Mouse (Mus musculus) CH12.LX (cell line): ENCODE measurements around the gene Kpna2. TPM values are rescaled to one million over a fixed set of nuclear protein-coding genes. Genes with fewer than 3 reads are reported as not detected.
A peak's percentile ranks its signal among the peaks of the same experiment; 100 is the strongest.
"Not testable (repeated sequence)": the region's sequence is repeated elsewhere in the genome, so short reads cannot be mapped to it uniquely, and the experiment has no call there.

ENCODE experiments used
- DNase-seq: peaks from one replicate; pipeline ENCODE4 v3.0.0-alpha.2; 2013; ENCODE audit errors: extremely low read depth
- H3K27ac ChIP-seq: 2 replicates; pipeline ENCODE4 v1.5.1; 2012; ENCODE audit warnings: low read depth, mild to moderate bottlenecking, control low read depth, moderate library complexity; ENCODE audit not compliant: insufficient read depth
- H3K27me3 ChIP-seq: replicated peaks from 2 replicates; pipeline ENCODE3; 2012; ENCODE audit warnings: inconsistent platforms
- H3K36me3 ChIP-seq, 2 experiments: replicated peaks in 1 of 2; 2 replicates each; pipeline versions ENCODE3 to v1.6.1; 2012; ENCODE audit warnings: inconsistent platforms in 1 of 2, low read length in 1 of 2, mild to moderate bottlenecking in 1 of 2, mixed read lengths in 1 of 2, moderate library complexity in 1 of 2; ENCODE audit not compliant: control insufficient read depth in 1 of 2, insufficient read depth in 1 of 2
- H3K4me1 ChIP-seq, 2 experiments: 2 replicates each; pipeline ENCODE4 v1.6.1; 2012; ENCODE audit warnings: inconsistent platforms in 1 of 2, moderate library complexity in 1 of 2; ENCODE audit not compliant: insufficient read depth in 2 of 2, control insufficient read depth in 1 of 2
- H3K4me2 ChIP-seq: 2 replicates; pipeline ENCODE4 v1.6.1; 2012; ENCODE audit warnings: low read depth, mild to moderate bottlenecking, control low read depth; ENCODE audit not compliant: poor library complexity, insufficient read depth, severe bottlenecking
- H3K4me3 ChIP-seq, 3 experiments: fragments of 150-350 bp in 1 of 3; sonication (generic) in 1 of 3; replicated peaks in 1 of 3; 2 replicates each; pipeline versions ENCODE3 to v1.5.1; 2011 to 2012; ENCODE audit warnings: low read depth in 2 of 3, low read length in 2 of 3, mild to moderate bottlenecking in 2 of 3, moderate library complexity in 2 of 3, control low read depth in 1 of 3, improper control_type of control experiment in 1 of 3, inconsistent platforms in 1 of 3, mixed read lengths in 1 of 3; ENCODE audit not compliant: poor library complexity in 1 of 3
- H3K79me2 ChIP-seq: replicated peaks from 2 replicates; pipeline ENCODE4 v1.6.1; 2012; ENCODE audit warnings: mild to moderate bottlenecking, moderate library complexity; ENCODE audit not compliant: control insufficient read depth, poor library complexity, insufficient read depth, severe bottlenecking; ENCODE audit errors: extremely low read depth
- H3K9ac ChIP-seq: 2 replicates; pipeline ENCODE4 v1.6.1; 2012; ENCODE audit warnings: low read depth, mild to moderate bottlenecking, control low read depth, moderate library complexity; ENCODE audit not compliant: insufficient read depth
- H3K9me3 ChIP-seq: replicated peaks from 2 replicates; pipeline ENCODE3; 2012; ENCODE audit warnings: low read length, inconsistent platforms, mixed read lengths
- E2F4 ChIP-seq: IDR thresholded peaks from 2 replicates; pipeline ENCODE4 v1.6.1; 2011; ENCODE audit warnings: low read depth, low read length, improper control_type of control experiment; ENCODE audit not compliant: insufficient replicate concordance
- ELF1 ChIP-seq: IDR thresholded peaks from 2 replicates; pipeline ENCODE4 v1.6.1; 2014; ENCODE audit warnings: low read depth, mild to moderate bottlenecking, inconsistent platforms, low read length, improper control_type of control experiment
- EP300 ChIP-seq: IDR thresholded peaks from 2 replicates; pipeline ENCODE4 v1.6.1; 2011; ENCODE audit warnings: low read length, improper control_type of control experiment
- ETS1 ChIP-seq: conservative IDR thresholded peaks from 2 replicates; pipeline ENCODE4 v1.6.1; 2012; ENCODE audit warnings: low read depth, mild to moderate bottlenecking, inconsistent platforms, low read length, improper control_type of control experiment, moderate library complexity
- GABPA ChIP-seq: IDR thresholded peaks from 2 replicates; pipeline ENCODE4 v1.6.1; 2012; ENCODE audit warnings: low read depth, low read length, improper control_type of control experiment, inconsistent platforms; ENCODE audit not compliant: insufficient replicate concordance
- MAFK ChIP-seq: IDR thresholded peaks from 2 replicates; pipeline ENCODE4 v1.6.1; 2011; ENCODE audit warnings: low read length, improper control_type of control experiment; ENCODE audit not compliant: insufficient replicate concordance
- MXI1 ChIP-seq: IDR thresholded peaks from 2 replicates; pipeline ENCODE4 v1.6.1; 2011; ENCODE audit warnings: mild to moderate bottlenecking, low read depth, low read length, improper control_type of control experiment
- MYC ChIP-seq: IDR thresholded peaks from 2 replicates; pipeline ENCODE4 v1.6.1; 2011; ENCODE audit warnings: low read depth, mild to moderate bottlenecking, improper control_type of control experiment, low read length
- NRF1 ChIP-seq: IDR thresholded peaks from 2 replicates; pipeline ENCODE4 v1.6.1; 2014; ENCODE audit warnings: low read depth, mild to moderate bottlenecking, inconsistent platforms, low read length, improper control_type of control experiment, moderate library complexity
- PAX5 ChIP-seq: IDR thresholded peaks from 2 replicates; pipeline ENCODE4 v1.6.1; 2012; ENCODE audit warnings: low read length, inconsistent platforms, mixed read lengths
- POLR2A ChIP-seq: IDR thresholded peaks from 2 replicates; pipeline ENCODE4 v1.6.1; 2011; ENCODE audit warnings: low read depth, mild to moderate bottlenecking, improper control_type of control experiment, low read length
- POLR2AphosphoS2 ChIP-seq: IDR thresholded peaks from 2 replicates; pipeline ENCODE4 v1.6.1; 2011; ENCODE audit warnings: low read depth, low read length, improper control_type of control experiment
- TBP ChIP-seq: conservative IDR thresholded peaks from 2 replicates; pipeline ENCODE4 v1.6.1; 2011; ENCODE audit warnings: low read depth, low read length, improper control_type of control experiment
- UBTF ChIP-seq: IDR thresholded peaks from 2 replicates; pipeline ENCODE4 v1.6.1; 2012; ENCODE audit warnings: low read depth, mild to moderate bottlenecking, inconsistent platforms, low read length, improper control_type of control experiment, moderate library complexity
- USF2 ChIP-seq: conservative IDR thresholded peaks from 2 replicates; pipeline ENCODE4 v1.6.1; 2011; ENCODE audit warnings: low read depth, low read length, improper control_type of control experiment
- ZNF384 ChIP-seq: IDR thresholded peaks from 2 replicates; pipeline ENCODE4 v1.6.1; 2012; ENCODE audit warnings: low read depth, low read length, improper control_type of control experiment, inconsistent platforms
- dilution Hi-C: fragments of 300-500 bp; cut with MboI; formaldehyde crosslinking; loops from 2 replicates; pipeline ENCODE4 v1.14.3; 2020; ENCODE audit warnings: low sequenced_read_pairs; ENCODE audit not compliant: extremely low pct_unique_long_range_greater_than_20kb, extremely low pct_ligation_motif_present
- in situ Hi-C: fragments of 300-500 bp; cut with MboI; formaldehyde crosslinking; loops from 3 replicates; pipeline ENCODE4 v1.14.3; 2019; ENCODE audit warnings: low sequenced_read_pairs, low pct_ligation_motif_present, low pct_unique_long_range_greater_than_20kb, mixed read lengths
- polyA plus RNA-seq: library from polyadenylated mRNA; unstranded; fragments of >175 nt; gene quantifications from 2 replicates; pipeline ENCODE4 v1.2.1, GENCODE M21; 2012; ENCODE audit warnings: low read depth; ENCODE audit not compliant: insufficient read length
- total RNA-seq, 2 experiments: library from RNA; depleted of rRNA; stranded (reverse); fragments of 300-350 nt in 1 of 2; fragments of >200 nt in 1 of 2; gene quantifications; 2 replicates each; pipeline ENCODE4 v1.2.3; 2012 to 2014

The Kpna2 gene
- total and polyA plus RNA-seq, 3 experiments, result 327 to 759 (median 582) TPM

GRCm38 (mm10) chr11:107024406-107024805 lies 25.1 kb upstream of the Kpna2 start:
- DNase-seq, result no peak
- Histone ChIP-seq H3K9ac (no peak overlapping the region), H3K79me2 (no peaks in the 10 kb centered on the region), H3K27me3 (peaks cover 32% of the 10 kb centered on the region), H3K4me2 (no peak overlapping the region), H3K36me3 (no peaks in the 10 kb centered on the region), H3K27ac (no peak overlapping the region), H3K9me3 (no peaks in the 10 kb centered on the region), H3K4me3 (no peak overlapping the region), H3K4me1 (peaks cover 4 to 23% of the 10 kb centered on the region in 2 experiments; a peak in 3 of 4 replicates)
- in situ Hi-C loops, result no loop called here
- dilution Hi-C loops, result no loop called here
- TF ChIP-seq USF2 (no peak), POLR2A (no peak), EP300 (no peak), NRF1 (no peak), ELF1 (no peak), POLR2AphosphoS2 (no peak), UBTF (no peak), MAFK (no peak), MYC (no peak), GABPA (no peak), TBP (no peak), MXI1 (no peak), ETS1 (no peak)

DNA sequence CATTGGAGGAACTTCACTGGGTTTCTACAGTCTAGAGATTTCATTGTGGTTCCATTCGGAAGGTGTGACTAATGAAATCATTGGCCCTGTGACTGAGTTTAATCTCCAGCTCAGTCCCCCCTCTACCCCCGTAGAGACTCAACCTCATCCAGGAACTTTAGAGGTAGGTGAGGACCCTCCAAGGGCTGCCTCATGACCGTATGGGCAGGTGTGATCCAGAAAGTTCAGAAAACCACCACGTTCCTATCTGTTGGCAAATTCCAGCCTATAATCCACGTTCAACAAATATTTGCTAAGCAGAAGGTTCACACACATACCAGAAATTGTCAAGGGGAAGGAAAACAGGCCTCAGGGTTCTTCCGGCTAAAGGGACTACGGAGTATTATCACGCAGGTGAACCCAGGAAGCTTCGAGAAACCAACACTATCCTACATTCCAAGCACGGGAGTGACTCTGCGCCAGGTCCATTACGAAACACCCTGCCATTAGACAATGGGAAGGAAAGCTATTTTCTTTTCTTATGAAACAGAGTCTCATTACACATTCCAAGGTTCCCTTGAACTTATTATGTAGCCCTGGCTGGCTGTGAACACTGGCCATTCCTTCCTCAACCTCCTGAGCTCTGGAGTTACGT lies 22.8 kb upstream of the Kpna2 start:
- in situ Hi-C loops, result no loop called here

GRCm38 (mm10) chr11:107019722-107020121 lies 20.4 kb upstream of the Kpna2 start:
- H3K79me2 ChIP-seq, H3K9me3 ChIP-seq, dilution Hi-C loops, H3K36me3 ChIP-seq, H3K4me1 ChIP-seq, H3K9ac ChIP-seq, in situ Hi-C loops, H3K4me3 ChIP-seq, H3K4me2 ChIP-seq: not testable (repeated sequence)
- H3K27me3 ChIP-seq, result peaks cover 13% of the 10 kb centered on the region
- peak; percentile 88 for TF ChIP-seq TBP
- TF ChIP-seq, all 38 proteins: peak for 1; not testable (repeated sequence) for 37
- not testable (repeated sequence) for DNase-seq, H3K27ac ChIP-seq

More for the DNA sequence above, 22.8 kb upstream of the Kpna2 start:
- H3K27ac ChIP-seq, result no peak overlapping the region
- peaks cover 6 to 18% of the 10 kb centered on the region in 2 experiments; a peak in 3 of 4 replicates for H3K4me1 ChIP-seq
- TF ChIP-seq ETS1 (no peak), ZNF384 (no peak), ELF1 (no peak), E2F4 (no peak), PAX5 (no peak)
- TF ChIP-seq, all 38 proteins: peak for 0
- Histone ChIP-seq H3K27me3 (peaks cover 32% of the 10 kb centered on the region), H3K9ac (no peak overlapping the region), H3K4me3 (no peak overlapping the region), H3K36me3 (no peaks in the 10 kb centered on the region), H3K9me3 (no peaks in the 10 kb centered on the region), H3K4me2 (no peak overlapping the region), H3K79me2 (no peaks in the 10 kb centered on the region)
- no peak for DNase-seq
- dilution Hi-C loops, result no loop called here
